Mouse (Mus musculus) heart, adult 2 months (tissue): ENCODE measurements at regions not wholly inside any gene's neighbourhood (a gene's known extent, or its start where the extent isn't known, plus 50 kb on each side); places are given as distances from the start of the nearest gene placed in this dataset.

Experiments used
- CTCF ChIP-seq: fragments of 200-600 bp; IDR thresholded peaks from 2 replicates; pipeline ENCODE4 v1.8.1; 2022; ENCODE audit warnings: antibody characterized with exemption, mild to moderate bottlenecking, moderate library complexity
- POLR2A ChIP-seq: fragments of 200-500 bp; IDR thresholded peaks from 2 replicates; pipeline ENCODE4 v1.6.1; 2011; ENCODE audit warnings: mild to moderate bottlenecking, low read depth, low read length, control low read depth; ENCODE audit not compliant: insufficient read depth

- TF ChIP-seq CTCF (no peak), POLR2A (no peak)
These were observed 177.9 kb downstream of the Gm21750 start for GRCm38 (mm10) chr14:73838890-73839289.
